Mouse (Mus musculus): ENCODE measurements around the gene Slc43a1. TPM values are rescaled to one million over a fixed set of nuclear protein-coding genes. Genes with fewer than 3 reads are reported as not detected.

Slc43a1 gene
- total and polyA plus RNA-seq, 2 experiments from 2014 or later = 2.8 to 3.9 TPM

- DNase-seq (ENCODE audit: low spot score) = no peak
- Histone ChIP-seq H3K27ac (ENCODE audit: low read depth) (no peak overlapping the region), H3K4me3 (ENCODE audit: low read depth, low read length) (peak overlapping the region; percentile 30), H3K27me3 (ENCODE audit: control insufficient read depth, insufficient read depth, low read length) (peaks cover 59% of the 10 kb centered on the region), H3K9ac (replicated peaks; ENCODE audit: low read depth, low read length) (no peak overlapping the region), H3K36me3 (replicated peaks; ENCODE audit: control insufficient read depth, insufficient read depth, low read length) (peaks cover 6% of the 10 kb centered on the region), H3K4me2 (ENCODE audit: low read depth, low read length) (peak overlapping the region; percentile 52), H3K4me1 (ENCODE audit: control insufficient read depth, insufficient read depth) (peaks cover 7% of the 10 kb centered on the region), H3K9me3 (replicated peaks; ENCODE audit: control insufficient read depth, low read length) (no peaks in the 10 kb centered on the region)
- ATAC-seq (ENCODE audit: insufficient read depth, low read depth) = peak; percentile 40
- peak; percentile 68 for TF ChIP-seq CTCF (IDR thresholded peaks at IDR 0.05; ENCODE audit: low read depth)
- no peak for TF ChIP-seq EP300 (IDR thresholded peaks at IDR 0.05; ENCODE audit: low read depth)
- WGBS = 2% methylated on average over 47 of the region's 47 CpGs
Observed at GRCm38 (mm10) chr2:84865616-84866571, 27.2 kb downstream of the Slc43a1 start.

- peaks cover 86% of the 10 kb centered on the region for H3K27me3 ChIP-seq (ENCODE audit: control insufficient read depth, insufficient read depth, low read length)
- TF ChIP-seq EP300 (IDR thresholded peaks at IDR 0.05; ENCODE audit: low read depth) (no peak), CTCF (IDR thresholded peaks at IDR 0.05; ENCODE audit: low read depth) (peak; percentile 75)
- 13% methylated on average over 5 of the region's 5 CpGs for whole genome bisulfite sequencing
- H3K9me3 ChIP-seq (replicated peaks; ENCODE audit: control insufficient read depth, low read length) = no peaks in the 10 kb centered on the region
- DNase-seq (ENCODE audit: low spot score) (peak; percentile 39), ATAC-seq (ENCODE audit: insufficient read depth, low read depth) (no peak)
- H3K4me2 ChIP-seq (ENCODE audit: low read depth, low read length) = no peak overlapping the region
- H3K9ac ChIP-seq (replicated peaks; ENCODE audit: low read depth, low read length) = no peak overlapping the region
- H3K4me3 ChIP-seq (ENCODE audit: low read depth, low read length) = no peak overlapping the region
- H3K4me1 ChIP-seq (ENCODE audit: control insufficient read depth, insufficient read depth) = peaks cover 7% of the 10 kb centered on the region
- no peaks in the 10 kb centered on the region for H3K36me3 ChIP-seq (replicated peaks; ENCODE audit: control insufficient read depth, insufficient read depth, low read length)
- H3K27ac ChIP-seq (ENCODE audit: low read depth) = no peak overlapping the region
Observed at GRCm38 (mm10) chr2:84868521-84868943, 29.9 kb downstream of the Slc43a1 start.

GRCm38 (mm10) chr2:84868977-84869376 is 30.3 kb downstream of the Slc43a1 start:
- H3K9ac ChIP-seq (replicated peaks; ENCODE audit: low read depth, low read length) = no peak overlapping the region
- no peak overlapping the region for H3K4me2 ChIP-seq (ENCODE audit: low read depth, low read length)
- peaks cover 7% of the 10 kb centered on the region for H3K4me1 ChIP-seq (ENCODE audit: control insufficient read depth, insufficient read depth)
- no peak for DNase-seq (ENCODE audit: low spot score)
- TF ChIP-seq EP300 (IDR thresholded peaks at IDR 0.05; ENCODE audit: low read depth) = no peak
- TF ChIP-seq CTCF (IDR thresholded peaks at IDR 0.05; ENCODE audit: low read depth) = no peak
- peaks cover 90% of the 10 kb centered on the region for H3K27me3 ChIP-seq (ENCODE audit: control insufficient read depth, insufficient read depth, low read length)
- no peak for ATAC-seq (ENCODE audit: insufficient read depth, low read depth)
- H3K4me3 ChIP-seq (ENCODE audit: low read depth, low read length) = no peak overlapping the region
- no peak overlapping the region for H3K27ac ChIP-seq (ENCODE audit: low read depth)
- WGBS = 44% methylated on average over 2 of the region's 2 CpGs
- H3K9me3 ChIP-seq (replicated peaks; ENCODE audit: control insufficient read depth, low read length) = no peaks in the 10 kb centered on the region
- no peaks in the 10 kb centered on the region for H3K36me3 ChIP-seq (replicated peaks; ENCODE audit: control insufficient read depth, insufficient read depth, low read length)

DNA sequence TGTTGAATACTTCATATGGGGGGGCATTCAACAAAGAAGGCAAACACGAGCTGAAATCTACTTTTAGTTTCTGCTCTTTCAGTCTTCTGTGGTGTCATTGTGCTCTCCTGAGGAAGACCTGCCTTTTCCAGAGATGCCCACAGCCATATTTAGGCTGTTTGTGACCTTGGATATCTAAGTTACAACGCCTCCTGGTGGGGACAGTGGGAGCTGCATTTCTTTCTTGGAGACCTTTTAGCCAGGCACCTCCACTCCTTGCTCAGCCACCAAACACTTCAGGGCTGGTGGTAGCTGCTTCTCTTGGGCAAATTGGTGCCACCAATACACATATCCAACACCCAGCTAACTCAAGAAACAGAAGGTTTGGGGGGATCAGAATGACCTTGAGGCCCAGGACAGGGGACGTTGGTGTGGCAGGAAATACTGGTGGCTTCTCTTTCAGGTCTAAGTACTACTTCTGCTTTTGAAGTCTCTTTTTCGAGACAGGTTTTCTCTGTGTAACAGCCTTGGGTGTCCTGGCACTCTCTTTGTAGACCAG is 32.0 kb downstream of the Slc43a1 start:
- WGBS = 58% methylated on average over 4 of the region's 4 CpGs
- Histone ChIP-seq H3K4me2 (ENCODE audit: low read depth, low read length) (no peak overlapping the region), H3K9me3 (replicated peaks; ENCODE audit: control insufficient read depth, low read length) (no peaks in the 10 kb centered on the region), H3K27me3 (ENCODE audit: control insufficient read depth, insufficient read depth, low read length) (peaks cover 96% of the 10 kb centered on the region), H3K4me3 (ENCODE audit: low read depth, low read length) (no peak overlapping the region), H3K4me1 (ENCODE audit: control insufficient read depth, insufficient read depth) (peaks cover 7% of the 10 kb centered on the region), H3K27ac (ENCODE audit: low read depth) (no peak overlapping the region), H3K36me3 (replicated peaks; ENCODE audit: control insufficient read depth, insufficient read depth, low read length) (no peaks in the 10 kb centered on the region), H3K9ac (replicated peaks; ENCODE audit: low read depth, low read length) (no peak overlapping the region)
- no peak for DNase-seq (ENCODE audit: low spot score)
- no peak for ATAC-seq (ENCODE audit: insufficient read depth, low read depth)
- no peak for TF ChIP-seq EP300 (IDR thresholded peaks at IDR 0.05; ENCODE audit: low read depth)
- peak; percentile 15; the same call in 1 of the 2 replicates for TF ChIP-seq CTCF (IDR thresholded peaks at IDR 0.05; ENCODE audit: low read depth)

DNA sequence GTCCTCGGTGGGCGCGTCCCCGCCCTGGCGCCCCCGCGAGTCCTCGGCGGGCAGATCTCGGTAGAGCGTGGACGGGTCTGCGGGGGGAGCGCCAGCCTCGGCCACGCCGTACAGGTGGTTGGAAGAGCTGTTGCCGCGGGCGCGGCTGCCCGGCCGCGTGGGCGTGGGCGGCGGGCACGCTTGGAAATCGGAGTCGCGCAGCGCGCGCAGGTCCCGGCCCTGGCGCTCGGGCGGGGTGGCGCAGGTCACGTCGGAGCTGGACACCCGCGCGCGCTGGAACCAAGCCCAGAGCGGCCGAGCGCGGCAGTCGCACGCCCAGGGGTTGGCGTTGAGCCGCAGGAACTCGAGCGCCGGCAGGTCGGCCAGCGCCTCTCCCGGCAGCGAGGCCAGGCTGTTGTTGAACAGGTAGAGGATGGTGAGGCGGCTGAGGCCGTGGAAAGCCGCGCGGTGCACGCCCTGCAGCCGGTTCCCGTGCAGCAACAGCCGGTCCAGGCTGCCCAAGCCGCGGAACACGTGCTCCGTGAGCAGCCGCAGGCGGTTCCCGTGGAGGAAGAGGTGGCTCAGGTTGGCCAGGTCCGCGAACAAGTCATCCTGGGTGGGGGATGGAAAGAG is 33.6 kb downstream of the Slc43a1 start:
- WGBS = 2% methylated on average over 77 of the region's 78 CpGs
- H3K36me3 ChIP-seq (replicated peaks; ENCODE audit: control insufficient read depth, insufficient read depth, low read length) = no peaks in the 10 kb centered on the region
- H3K9ac ChIP-seq (replicated peaks; ENCODE audit: low read depth, low read length) = 0 out of 2 replicates have a peak overlapping the region, but pooled peaks have one; percentile 19
- no peak overlapping the region for H3K27ac ChIP-seq (ENCODE audit: low read depth)
- peaks cover 91% of the 10 kb centered on the region for H3K27me3 ChIP-seq (ENCODE audit: control insufficient read depth, insufficient read depth, low read length)
- H3K9me3 ChIP-seq (replicated peaks; ENCODE audit: control insufficient read depth, low read length) = no peaks in the 10 kb centered on the region
- H3K4me2 ChIP-seq (ENCODE audit: low read depth, low read length) = peak overlapping the region; percentile 73
- no peaks in the 10 kb centered on the region for H3K4me1 ChIP-seq (ENCODE audit: control insufficient read depth, insufficient read depth)
- peak overlapping the region; percentile 46 for H3K4me3 ChIP-seq (ENCODE audit: low read depth, low read length)
- ATAC-seq (ENCODE audit: insufficient read depth, low read depth) = peak; percentile 66; the same call in 1 of the 2 replicates
- no peak for DNase-seq (ENCODE audit: low spot score)
- TF ChIP-seq CTCF (IDR thresholded peaks at IDR 0.05; ENCODE audit: low read depth) = no peak
- TF ChIP-seq EP300 (IDR thresholded peaks at IDR 0.05; ENCODE audit: low read depth) = no peak

Data from heart, postnatal 0 days (tissue).